Mouse (Mus musculus) intestine, postnatal 0 days (tissue): ENCODE results near the gene Tmem245. TPM values are rescaled to one million over a fixed set of nuclear protein-coding genes. Genes with fewer than 3 reads are reported as not detected.
A peak's percentile ranks its signal among the peaks of the same experiment; 100 is the strongest.

ENCODE experiments used
- ATAC-seq: fragments of 200-750 bp; cut with Nextera tagmentation; 2 replicates; pipeline ENCODE4 v1.8.0; 2017; ENCODE audit warnings: mild to moderate bottlenecking, moderate TSS enrichment, moderate library complexity
- H3K27ac ChIP-seq: fragments of 300-500 bp; sonication (generic); 2 replicates; pipeline ENCODE4 v1.5.1; 2014; ENCODE audit warnings: mild to moderate bottlenecking, low read depth, low read length, moderate library complexity
- H3K27me3 ChIP-seq: fragments of 300-500 bp; sonication (generic); replicated peaks from 2 replicates; pipeline ENCODE4 v1.6.1; 2014; ENCODE audit warnings: low read length, mixed read lengths; ENCODE audit not compliant: control insufficient read depth, insufficient read depth
- H3K36me3 ChIP-seq: fragments of 300-500 bp; sonication (generic); 2 replicates; pipeline ENCODE4 v1.6.1; 2014; ENCODE audit warnings: mild to moderate bottlenecking, moderate library complexity; ENCODE audit not compliant: control insufficient read depth, insufficient read depth
- H3K4me1 ChIP-seq: fragments of 300-500 bp; sonication (generic); replicated peaks from 2 replicates; pipeline ENCODE4 v1.6.1; 2014; ENCODE audit warnings: antibody characterized with exemption, low read length, mixed read lengths; ENCODE audit not compliant: control insufficient read depth, insufficient read depth
- H3K4me2 ChIP-seq: fragments of 300-500 bp; sonication (generic); replicated peaks from 2 replicates; pipeline ENCODE4 v1.6.1; 2014; ENCODE audit warnings: low read depth, mild to moderate bottlenecking, moderate library complexity
- H3K4me3 ChIP-seq: fragments of 300-500 bp; sonication (generic); 2 replicates; pipeline ENCODE4 v1.5.1; 2014; ENCODE audit warnings: low read depth, low read length
- H3K9ac ChIP-seq: fragments of 300-500 bp; sonication (generic); 2 replicates; pipeline ENCODE4 v1.6.1; 2014; ENCODE audit warnings: mild to moderate bottlenecking, low read depth, low read length
- H3K9me3 ChIP-seq: fragments of 300-500 bp; sonication (generic); 2 replicates; pipeline ENCODE4 v1.6.1; 2016; ENCODE audit warnings: mixed run types; ENCODE audit not compliant: control insufficient read depth
- CTCF ChIP-seq: sonication (generic); IDR thresholded peaks from 2 replicates; pipeline ENCODE4 v1.5.1; 2016; ENCODE audit warnings: low read depth, mild to moderate bottlenecking, control low read depth, antibody characterized with exemption, moderate library complexity
- WGBS: fragments of 180-500 bp; shearing (Covaris S2); extraction: QIAGEN DNeasy Blood & Tissue Kit; methylation state at CpG from one replicate; pipeline ENCODE4 v1.1.7; 2014; 5-methylcytosine and 5-hydroxymethylcytosine counted together
- polyA plus RNA-seq: library from polyadenylated mRNA; unstranded; fragments of >200 nt; fragmentation: Nextera tagmentation; extraction: Ambion mirVana; gene quantifications from 2 replicates; pipeline ENCODE4 v1.2.1, GENCODE M21; 2015

Gene Tmem245
- polyA plus RNA-seq, 1 experiment from 2014 or later, result 3.3 TPM

GRCm38 (mm10) chr4:56906926-56907325 is 40.3 kb downstream of the Tmem245 start:
- 94% methylated on average over 3 of the region's 3 CpGs for WGBS
- Histone ChIP-seq H3K4me1 (no peaks in the 10 kb centered on the region), H3K4me2 (no peak overlapping the region), H3K27ac (no peak overlapping the region), H3K9ac (no peak overlapping the region), H3K36me3 (peaks cover 83% of the 10 kb centered on the region), H3K27me3 (no peaks in the 10 kb centered on the region), H3K9me3 (no peaks in the 10 kb centered on the region), H3K4me3 (no peak overlapping the region)
- TF ChIP-seq CTCF, result no peak
- no peak for ATAC-seq

DNA sequence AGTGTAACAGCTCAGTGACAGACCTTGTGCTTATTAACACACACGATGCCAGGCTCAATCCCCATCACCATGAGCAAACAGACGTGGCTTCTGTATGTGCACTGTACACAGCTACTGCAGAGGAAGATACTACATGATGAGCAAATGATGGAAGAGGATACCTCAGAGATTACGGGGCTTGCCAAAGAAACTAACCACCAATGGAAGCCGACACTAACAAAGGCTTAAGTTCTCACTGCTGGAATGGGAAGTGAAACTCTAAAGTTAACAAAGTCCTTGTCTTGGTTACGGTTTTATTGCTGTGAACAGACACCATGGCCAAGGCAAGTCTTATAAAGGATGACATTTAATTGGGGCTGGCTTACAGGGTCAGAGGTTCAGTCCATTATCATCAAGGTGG is 41.7 kb downstream of the Tmem245 start:
- TF ChIP-seq CTCF, result no peak
- no peak for ATAC-seq
- H3K27ac ChIP-seq, result no peak overlapping the region
- H3K4me1 ChIP-seq, result no peaks in the 10 kb centered on the region
- WGBS, result 82% methylated on average over 5 of the region's 5 CpGs
- H3K9me3 ChIP-seq, result no peaks in the 10 kb centered on the region
- H3K27me3 ChIP-seq, result no peaks in the 10 kb centered on the region
- no peak overlapping the region for H3K4me2 ChIP-seq
- peaks cover 78% of the 10 kb centered on the region for H3K36me3 ChIP-seq
- H3K4me3 ChIP-seq, result no peak overlapping the region
- no peak overlapping the region for H3K9ac ChIP-seq

DNA sequence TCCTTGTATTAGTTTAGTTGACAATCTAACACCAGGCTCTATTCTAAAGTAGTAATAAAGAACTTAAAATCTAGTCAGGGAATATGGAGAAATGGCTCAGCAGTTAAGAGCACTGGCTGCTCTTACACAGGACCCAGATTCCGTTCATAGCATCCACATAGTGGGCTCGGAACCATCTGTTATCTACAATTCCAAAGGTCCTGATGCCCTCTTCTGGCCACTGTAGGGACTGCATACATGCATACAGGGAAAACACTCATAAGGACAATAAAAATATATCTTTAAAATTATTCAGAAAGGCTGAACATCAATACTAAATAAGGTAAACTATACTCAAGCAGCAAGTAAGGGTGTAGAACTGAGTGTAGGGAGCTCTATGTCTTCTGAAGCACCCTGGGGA is 45.6 kb downstream of the Tmem245 start:
- Histone ChIP-seq H3K27me3 (no peaks in the 10 kb centered on the region), H3K9me3 (no peaks in the 10 kb centered on the region), H3K4me1 (no peaks in the 10 kb centered on the region), H3K4me3 (no peak overlapping the region), H3K4me2 (no peak overlapping the region), H3K27ac (no peak overlapping the region), H3K36me3 (peaks cover 85% of the 10 kb centered on the region), H3K9ac (no peak overlapping the region)
- ATAC-seq, result no peak
- peak; percentile 57 for TF ChIP-seq CTCF
- 98% methylated on average over 2 of the region's 2 CpGs for WGBS

- WGBS, result 95% methylated on average over 8 of the region's 8 CpGs
- TF ChIP-seq CTCF, result no peak
- H3K4me2 ChIP-seq, result no peak overlapping the region
Observed at GRCm38 (mm10) chr4:56899216-56899615, 48.0 kb downstream of the Tmem245 start.

DNA sequence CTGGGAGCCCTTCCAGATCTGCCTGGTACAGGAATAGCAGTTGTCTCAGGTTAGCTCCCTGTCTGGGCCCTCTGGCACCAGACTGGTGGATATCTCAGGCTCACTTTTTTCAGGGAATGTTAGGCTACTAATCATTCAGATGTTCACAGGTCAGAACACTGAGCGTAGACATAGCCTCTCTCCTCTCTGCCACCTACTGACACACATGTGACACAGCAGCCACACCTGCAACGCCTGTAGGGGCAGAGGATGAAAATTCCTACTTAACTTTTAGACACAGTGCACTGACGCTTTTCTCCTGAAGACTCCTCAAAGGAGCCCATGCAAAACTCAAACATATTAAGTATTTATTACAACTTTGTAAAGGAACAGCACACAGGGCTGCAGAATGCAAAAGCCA is 49.7 kb downstream of the Tmem245 start:
- H3K9me3 ChIP-seq, result no peaks in the 10 kb centered on the region
- no peak overlapping the region for H3K9ac ChIP-seq
- H3K4me1 ChIP-seq, result 0 out of 2 replicates have a peak, but pooled peaks cover 5% of the 10 kb centered on the region
- no peak overlapping the region for H3K27ac ChIP-seq
- peak; percentile 56 for TF ChIP-seq CTCF
- peaks cover 68% of the 10 kb centered on the region for H3K36me3 ChIP-seq
- WGBS, result 77% methylated on average over 3 of the region's 3 CpGs
- H3K27me3 ChIP-seq, result no peaks in the 10 kb centered on the region
- ATAC-seq, result no peak
- no peak overlapping the region for H3K4me2 ChIP-seq
- H3K4me3 ChIP-seq, result no peak overlapping the region

More at GRCm38 (mm10) chr4:56899216-56899615, 48.0 kb downstream of the Tmem245 start:
- no peak for ATAC-seq
- Histone ChIP-seq H3K4me1 (no peaks in the 10 kb centered on the region), H3K9ac (no peak overlapping the region), H3K4me3 (no peak overlapping the region), H3K27me3 (no peaks in the 10 kb centered on the region), H3K36me3 (peaks cover 80% of the 10 kb centered on the region), H3K27ac (no peak overlapping the region), H3K9me3 (no peaks in the 10 kb centered on the region)

DNA sequence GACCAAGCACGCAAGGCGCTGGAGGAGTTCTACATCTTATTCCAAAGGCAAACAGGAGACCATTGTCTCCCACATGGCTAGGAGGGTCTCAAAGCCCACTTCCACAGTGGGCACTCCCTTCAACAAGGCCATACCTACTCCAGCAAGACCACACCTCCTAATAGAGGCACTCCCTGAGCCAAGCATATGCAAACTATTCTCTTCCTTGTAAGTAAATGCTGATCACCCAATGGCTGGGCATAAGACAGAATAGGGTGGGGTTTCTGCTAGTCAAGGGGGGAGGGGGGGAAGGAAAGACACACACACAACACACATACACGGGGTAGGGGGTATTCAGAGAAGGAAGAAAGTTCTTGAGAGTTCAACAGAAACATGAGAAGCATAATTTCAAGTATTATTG is 53.0 kb downstream of the Tmem245 start:
- no peak for ATAC-seq
- H3K4me2 ChIP-seq, result no peak overlapping the region
- 0 out of 2 replicates have a peak, but pooled peaks cover 5% of the 10 kb centered on the region for H3K4me1 ChIP-seq
- no peak for TF ChIP-seq CTCF
- no peak overlapping the region for H3K27ac ChIP-seq
- no peak overlapping the region for H3K9ac ChIP-seq
- no peak overlapping the region for H3K4me3 ChIP-seq
- peaks cover 50% of the 10 kb centered on the region for H3K36me3 ChIP-seq
- no peaks in the 10 kb centered on the region for H3K9me3 ChIP-seq
- H3K27me3 ChIP-seq, result no peaks in the 10 kb centered on the region
- 93% methylated on average over 3 of the region's 3 CpGs for WGBS
